Mouse (Mus musculus) limb, embryonic 13.5 days (tissue): ENCODE measurements around the gene Mfap3l. TPM values are rescaled to one million over a fixed set of nuclear protein-coding genes. Genes with fewer than 3 reads are reported as not detected.
"Not testable (repeated sequence)": the region's sequence is repeated elsewhere in the genome, so short reads cannot be mapped to it uniquely, and the experiment has no call there.

Experiments used
- ATAC-seq: fragments of 200-750 bp; cut with Nextera tagmentation; 2 replicates; pipeline ENCODE4 v1.8.0; 2017; ENCODE audit warnings: low read depth, moderate number of reproducible peaks, moderate TSS enrichment; ENCODE audit not compliant: low FRiP score
- H3K27ac ChIP-seq: fragments of 300-500 bp; sonication (generic); 2 replicates; pipeline ENCODE4 v1.5.1; 2015; ENCODE audit warnings: inconsistent platforms, mild to moderate bottlenecking, moderate library complexity
- H3K27me3 ChIP-seq: fragments of 300-500 bp; sonication (generic); 2 replicates; pipeline ENCODE4 v1.6.1; 2015; ENCODE audit warnings: mild to moderate bottlenecking, inconsistent platforms
- H3K36me3 ChIP-seq: fragments of 300-500 bp; sonication (generic); 2 replicates; pipeline ENCODE4 v1.6.1; 2015; ENCODE audit warnings: inconsistent platforms, mild to moderate bottlenecking, moderate library complexity
- H3K4me1 ChIP-seq: fragments of 300-500 bp; sonication (generic); 2 replicates; pipeline ENCODE4 v1.6.1; 2015; ENCODE audit warnings: inconsistent platforms
- H3K4me2 ChIP-seq: fragments of 300-500 bp; sonication (generic); replicated peaks from 2 replicates; pipeline ENCODE4 v1.6.1; 2015; ENCODE audit warnings: inconsistent platforms, mild to moderate bottlenecking, moderate library complexity
- H3K4me3 ChIP-seq: fragments of 300-500 bp; sonication (generic); 2 replicates; pipeline ENCODE4 v1.5.1; 2015; ENCODE audit warnings: moderate library complexity, mild to moderate bottlenecking, inconsistent platforms
- H3K9ac ChIP-seq: fragments of 300-500 bp; sonication (generic); 2 replicates; pipeline ENCODE4 v1.6.1; 2015; ENCODE audit warnings: mild to moderate bottlenecking, inconsistent platforms
- H3K9me3 ChIP-seq: fragments of 300-500 bp; sonication (generic); 2 replicates; pipeline ENCODE4 v1.6.1; 2016; ENCODE audit warnings: inconsistent platforms
- WGBS: fragments of 180-500 bp; shearing (Covaris S2); methylation state at CpG from one replicate; pipeline ENCODE4 v1.1.7; 2015; 5-methylcytosine and 5-hydroxymethylcytosine counted together
- polyA plus RNA-seq: library from polyadenylated mRNA; unstranded; fragments of >200 nt; fragmentation: Nextera tagmentation; extraction: Ambion mirVana; gene quantifications from 2 replicates; pipeline ENCODE4 v1.2.1, GENCODE M21; 2015

The Mfap3l gene
- polyA plus RNA-seq, result 2.9 and 3.3 TPM in 2 replicates

- no peak within 1 kb of the TSS for H3K27ac ChIP-seq
- WGBS, result 1% methylated on average over 52 of the region's 60 CpGs
Observed at GRCm38 (mm10) chr8:60632250-60632932, at the start of gene Mfap3l. Gene Mfap3l, plus strand, starts transcription at chr8:60632827.

GRCm38 (mm10) chr8:60583369-60583768 is 49.3 kb upstream of the Mfap3l start:
- ATAC-seq, result peak; percentile 71; the same call in 1 of the 2 replicates
- Histone ChIP-seq H3K27ac (0 out of 2 replicates have a peak overlapping the region, but pooled peaks have one; percentile 28), H3K27me3 (no peaks in the 10 kb centered on the region), H3K4me2 (no peak overlapping the region), H3K36me3 (no peaks in the 10 kb centered on the region), H3K4me1 (0 out of 2 replicates have a peak, but pooled peaks cover 5% of the 10 kb centered on the region), H3K9ac (no peak overlapping the region), H3K4me3 (no peak overlapping the region), H3K9me3 (no peaks in the 10 kb centered on the region)
- 43% methylated on average over 2 of the region's 2 CpGs for WGBS

More at GRCm38 (mm10) chr8:60632250-60632932, at the start of gene Mfap3l:
- H3K27me3 ChIP-seq, result peaks cover 20% of the 10 kb centered on the region
- ATAC-seq, result peak; percentile 97
- H3K9ac ChIP-seq, result peak within 1 kb of the TSS; percentile 76
- no peaks in the 10 kb centered on the region for H3K9me3 ChIP-seq
- peak within 1 kb of the TSS; percentile 96 for H3K4me2 ChIP-seq
- H3K4me1 ChIP-seq, result peaks cover 16% of the 10 kb centered on the region
- H3K4me3 ChIP-seq, result peak within 1 kb of the TSS; percentile 73
- no peaks in the 10 kb centered on the region for H3K36me3 ChIP-seq

- H3K27ac ChIP-seq, H3K9ac ChIP-seq, H3K36me3 ChIP-seq, H3K4me2 ChIP-seq, H3K4me1 ChIP-seq, ATAC-seq, H3K9me3 ChIP-seq, H3K4me3 ChIP-seq, H3K27me3 ChIP-seq: not testable (repeated sequence)
- WGBS, result 88% methylated on average over 29 of the region's 29 CpGs
Observed at GRCm38 (mm10) chr8:60591352-60592105, 41.1 kb upstream of the Mfap3l start.

- ATAC-seq, result no peak
- WGBS, result 66% methylated on average over 3 of the region's 3 CpGs
- no peak overlapping the region for H3K4me2 ChIP-seq
- H3K9me3 ChIP-seq, result no peaks in the 10 kb centered on the region
- H3K4me1 ChIP-seq, result no peaks in the 10 kb centered on the region
- no peaks in the 10 kb centered on the region for H3K36me3 ChIP-seq
- no peak overlapping the region for H3K9ac ChIP-seq
- no peaks in the 10 kb centered on the region for H3K27me3 ChIP-seq
- H3K27ac ChIP-seq, result no peak overlapping the region
- H3K4me3 ChIP-seq, result no peak overlapping the region
Observed at GRCm38 (mm10) chr8:60594761-60595160, 37.9 kb upstream of the Mfap3l start.

- no peaks in the 10 kb centered on the region for H3K4me1 ChIP-seq
- no peak overlapping the region for H3K4me2 ChIP-seq
- H3K9me3 ChIP-seq, result no peaks in the 10 kb centered on the region
- no peaks in the 10 kb centered on the region for H3K36me3 ChIP-seq
- no peak overlapping the region for H3K9ac ChIP-seq
- no peak overlapping the region for H3K4me3 ChIP-seq
- H3K27ac ChIP-seq, result no peak overlapping the region
- no peaks in the 10 kb centered on the region for H3K27me3 ChIP-seq
- no peak for ATAC-seq
Observed at GRCm38 (mm10) chr8:60611580-60612111, 21.0 kb upstream of the Mfap3l start.

- H3K27ac ChIP-seq, result no peak overlapping the region
- H3K36me3 ChIP-seq, result no peaks in the 10 kb centered on the region
- H3K4me3 ChIP-seq, result no peak overlapping the region
- H3K4me2 ChIP-seq, result no peak overlapping the region
- H3K9me3 ChIP-seq, result no peaks in the 10 kb centered on the region
- no peaks in the 10 kb centered on the region for H3K27me3 ChIP-seq
- no peak for ATAC-seq
- H3K4me1 ChIP-seq, result no peaks in the 10 kb centered on the region
- no peak overlapping the region for H3K9ac ChIP-seq
- 39% methylated on average over 2 of the region's 2 CpGs for WGBS
Observed at GRCm38 (mm10) chr8:60616928-60617327, 15.7 kb upstream of the Mfap3l start.

- no peaks in the 10 kb centered on the region for H3K36me3 ChIP-seq
- H3K4me2 ChIP-seq, result no peak overlapping the region
- no peaks in the 10 kb centered on the region for H3K4me1 ChIP-seq
- no peak overlapping the region for H3K9ac ChIP-seq
- ATAC-seq, result no peak
- WGBS, result 62% methylated on average over 4 of the region's 4 CpGs
- no peak overlapping the region for H3K27ac ChIP-seq
- H3K27me3 ChIP-seq, result 0 out of 2 replicates have a peak, but pooled peaks cover 3% of the 10 kb centered on the region
- H3K4me3 ChIP-seq, result no peak overlapping the region
- no peaks in the 10 kb centered on the region for H3K9me3 ChIP-seq
Observed at GRCm38 (mm10) chr8:60621561-60621960, 11.1 kb upstream of the Mfap3l start.

GRCm38 (mm10) chr8:60622056-60622455 is 10.6 kb upstream of the Mfap3l start:
- ATAC-seq, result no peak
- Histone ChIP-seq H3K9me3 (no peaks in the 10 kb centered on the region), H3K4me2 (no peak overlapping the region), H3K36me3 (no peaks in the 10 kb centered on the region), H3K4me1 (no peaks in the 10 kb centered on the region), H3K9ac (no peak overlapping the region), H3K4me3 (no peak overlapping the region), H3K27me3 (0 out of 2 replicates have a peak, but pooled peaks cover 3% of the 10 kb centered on the region), H3K27ac (no peak overlapping the region)
- WGBS, result 89% methylated on average over 12 of the region's 12 CpGs

GRCm38 (mm10) chr8:60623438-60623837 is 9.2 kb upstream of the Mfap3l start:
- 0 out of 2 replicates have a peak, but pooled peaks cover 3% of the 10 kb centered on the region for H3K27me3 ChIP-seq
- H3K27ac ChIP-seq, result no peak overlapping the region
- no peak overlapping the region for H3K4me2 ChIP-seq
- H3K36me3 ChIP-seq, result no peaks in the 10 kb centered on the region
- ATAC-seq, result no peak
- no peak overlapping the region for H3K4me3 ChIP-seq
- H3K4me1 ChIP-seq, result no peaks in the 10 kb centered on the region
- no peak overlapping the region for H3K9ac ChIP-seq
- H3K9me3 ChIP-seq, result no peaks in the 10 kb centered on the region
- 66% methylated on average over 1 of the region's 1 CpGs for WGBS

- H3K4me1 ChIP-seq, result no peaks in the 10 kb centered on the region
- H3K4me3 ChIP-seq, result no peak overlapping the region
- no peaks in the 10 kb centered on the region for H3K9me3 ChIP-seq
- H3K27ac ChIP-seq, result no peak overlapping the region
- no peaks in the 10 kb centered on the region for H3K36me3 ChIP-seq
- H3K27me3 ChIP-seq, result peaks cover 7% of the 10 kb centered on the region
- H3K4me2 ChIP-seq, result no peak overlapping the region
- ATAC-seq, result no peak
- WGBS, result 82% methylated on average over 7 of the region's 7 CpGs
- H3K9ac ChIP-seq, result no peak overlapping the region
Observed at GRCm38 (mm10) chr8:60624722-60625121, 7.9 kb upstream of the Mfap3l start.

- Histone ChIP-seq H3K27ac (no peak overlapping the region), H3K4me2 (no peak overlapping the region), H3K27me3 (peaks cover 19% of the 10 kb centered on the region), H3K36me3 (no peaks in the 10 kb centered on the region), H3K4me1 (peaks cover 8% of the 10 kb centered on the region), H3K4me3 (no peak overlapping the region), H3K9me3 (no peaks in the 10 kb centered on the region), H3K9ac (no peak overlapping the region)
- ATAC-seq, result no peak
- 74% methylated on average over 3 of the region's 3 CpGs for WGBS
Observed at GRCm38 (mm10) chr8:60627937-60628336, 4.7 kb upstream of the Mfap3l start.

GRCm38 (mm10) chr8:60629059-60629458 is 3.6 kb upstream of the Mfap3l start:
- 61% methylated on average over 4 of the region's 4 CpGs for WGBS
- H3K9me3 ChIP-seq, result no peaks in the 10 kb centered on the region
- no peak overlapping the region for H3K4me3 ChIP-seq
- H3K27ac ChIP-seq, result no peak overlapping the region
- peaks cover 14% of the 10 kb centered on the region for H3K4me1 ChIP-seq
- H3K36me3 ChIP-seq, result no peaks in the 10 kb centered on the region
- no peak for ATAC-seq
- no peak overlapping the region for H3K9ac ChIP-seq
- peaks cover 18% of the 10 kb centered on the region for H3K27me3 ChIP-seq
- H3K4me2 ChIP-seq, result no peak overlapping the region
